Mouse (Mus musculus) adrenal gland (tissue): ENCODE measurements around the gene Tppp2.

Source experiments
- intact Hi-C: fragments of 180-260 bp; cut with DNase I; formaldehyde crosslinking; loops from one replicate; pipeline ENCODE4 v1.15.1; 2025

Tppp2 gene

GRCm38 (mm10) chr14:51942236-51942635 is 24.0 kb downstream of the Tppp2 start:
- intact Hi-C loops: no loop called here

- intact Hi-C loops: no loop called here
Observed at GRCm38 (mm10) chr14:51943336-51943735, 25.1 kb downstream of the Tppp2 start.

- intact Hi-C loops: no loop called here
Observed at GRCm38 (mm10) chr14:51960316-51960715, 42.1 kb downstream of the Tppp2 start.

GRCm38 (mm10) chr14:51967400-51967799 is 49.2 kb downstream of the Tppp2 start:
- intact Hi-C loops: no loop called here
